Mouse (Mus musculus): ENCODE measurements around the gene Vmn2r74. TPM values are rescaled to one million over a fixed set of nuclear protein-coding genes. Genes with fewer than 3 reads are reported as not detected.

Gene Vmn2r74
- not detected for total RNA-seq (2021)
- long read RNA-seq, experiment 1 = 0 reads
- long read RNA-seq, experiment 2 = 0 reads

DNA sequence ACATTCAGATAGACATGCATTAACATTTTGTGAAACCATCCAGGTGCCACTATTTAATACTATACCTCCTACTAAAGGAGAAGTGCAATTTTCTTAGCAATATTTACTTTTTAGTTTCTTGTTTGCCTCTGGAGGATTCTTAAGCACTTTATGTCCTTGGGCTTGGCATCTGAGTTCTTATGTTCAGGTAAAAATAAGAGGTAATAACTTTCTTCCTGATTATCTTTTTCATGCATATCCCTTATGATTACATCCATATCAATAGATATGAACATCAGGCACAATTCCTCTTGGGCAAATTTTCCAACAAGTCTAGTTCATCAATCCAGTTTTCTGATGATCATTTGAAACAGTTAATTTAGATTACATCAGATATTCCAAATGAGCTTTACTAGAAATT lies at the start of gene Vmn2r74:
TSS of gene Vmn2r74 (minus strand) at position 101 of the 400 bp plus-strand sequence.
- DNase-seq = no peak

DNA sequence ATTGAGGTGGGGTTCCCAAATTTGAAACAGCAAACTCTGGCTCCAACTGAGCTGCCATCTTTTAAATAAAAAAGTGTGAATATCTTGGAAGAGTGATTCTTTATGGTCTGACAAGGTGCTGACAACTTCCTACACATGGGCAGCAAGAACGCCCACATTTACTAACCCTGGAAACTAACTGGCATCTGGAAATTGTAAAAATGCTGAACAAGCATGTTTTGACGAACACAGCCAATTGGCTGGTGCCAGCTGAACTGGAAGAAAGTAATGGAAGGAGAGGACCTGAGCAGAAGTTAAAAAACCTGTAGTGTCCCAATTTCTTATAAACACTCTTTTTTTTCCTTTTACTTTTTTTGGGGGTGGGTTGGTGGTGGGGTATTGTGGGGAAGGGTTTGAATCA lies 46.1 kb upstream of the Vmn2r74 start:
- no peak for DNase-seq

Other genes with a start within 250 kb of the Vmn2r74 start
- gene Vmn2r72, start 206.5 kb downstream of the Vmn2r74 start, total RNA-seq (2021) = not detected
- not detected for gene Vmn2r73, start 85.4 kb downstream of the Vmn2r74 start, total RNA-seq (2021)
- not detected for gene Vmn2r75, start 210.1 kb upstream of the Vmn2r74 start, total RNA-seq (2021)